Comparison of ENCODE assay signal across 9 mouse cellular contexts in genomic region chr9:100301613-100302012, GRCm38 (mm10).
DNase-seq lines count a peak whose midpoint lies in the region; ATAC-seq and TF ChIP-seq lines count a peak whose summit lies in the region.
"Had no signal": no experiment of that assay in that cellular context is flagged by ENCODE, and none has a peak within 500 bp of the region (broad histone marks: within the 10 kb centered on the region; RNA-seq: fewer than 3 reads in every experiment).

No protein-coding gene starts in this region.

- H3K9ac ChIP-seq in forebrain, postnatal 0 days, result no peak overlapping the region
- no peak overlapping the region for H3K9ac ChIP-seq in forebrain, embryonic 16.5 days (replicated peaks; ENCODE audit: low read depth, low read length)
- H3K9ac ChIP-seq in neural tube, embryonic 11.5 days (ENCODE audit: low read length), result no peak overlapping the region
- H3K9ac ChIP-seq: limb, embryonic 15.5 days had no signal

- H3K36me3 ChIP-seq in forebrain, postnatal 0 days (ENCODE audit: insufficient read depth), result no peaks in the 10 kb centered on the region
- no peaks in the 10 kb centered on the region for H3K36me3 ChIP-seq in forebrain, embryonic 16.5 days (ENCODE audit: control insufficient read depth, insufficient read depth)
- no peaks in the 10 kb centered on the region for H3K36me3 ChIP-seq in neural tube, embryonic 11.5 days (ENCODE audit: control insufficient read depth, insufficient read depth, low read length)
- H3K36me3 ChIP-seq: limb, embryonic 15.5 days had no signal

- peak; percentile 73 for TF ChIP-seq CTCF in forebrain, postnatal 0 days (IDR thresholded peaks at IDR 0.05; ENCODE audit: low read depth)
- TF ChIP-seq CTCF in lung, adult 2 months (IDR thresholded peaks at IDR 0.05; ENCODE audit: insufficient read depth, low read length), result peak; percentile 31; the same call in 1 of the 2 replicates

- H3K4me2 ChIP-seq in forebrain, postnatal 0 days (ENCODE audit: low read depth), result no peak overlapping the region
- no peak overlapping the region for H3K4me2 ChIP-seq in forebrain, embryonic 16.5 days (ENCODE audit: low read length)
- no peak overlapping the region for H3K4me2 ChIP-seq in neural tube, embryonic 11.5 days (ENCODE audit: low read depth)
- H3K4me2 ChIP-seq: limb, embryonic 15.5 days had no signal

- peak; percentile 76 for DNase-seq in forebrain, postnatal 0 days
- no peak for DNase-seq in lung, adult 2 months
- no peak for DNase-seq in lung, adult 18-20 months
- DNase-seq in c-Kit-positive CD71-negative TER-119-negative erythroid progenitor cells, embryonic 14.5 days (ENCODE audit: low read depth), result peak; percentile 1
- DNase-seq in neural tube, embryonic 11.5 days (ENCODE audit: low spot score), result peak; percentile 46
- DNase-seq in natural killer cell, adult 2 months (ENCODE audit: low spot score in 2 of 2), result no peak
- DNase-seq in heart, adult 11 months, result no peak

- no peaks in the 10 kb centered on the region for H3K9me3 ChIP-seq in forebrain, postnatal 0 days (ENCODE audit: low read length)
- no peaks in the 10 kb centered on the region for H3K9me3 ChIP-seq in forebrain, embryonic 16.5 days (ENCODE audit: control insufficient read depth, low read length)
- H3K9me3 ChIP-seq in neural tube, embryonic 11.5 days (ENCODE audit: control insufficient read depth, low read length), result no peaks in the 10 kb centered on the region
- H3K9me3 ChIP-seq: limb, embryonic 15.5 days had no signal

- H3K4me1 ChIP-seq in forebrain, postnatal 0 days (ENCODE audit: insufficient read depth), result no peaks in the 10 kb centered on the region
- no peaks in the 10 kb centered on the region; the same call in 1 of the 2 replicates for H3K4me1 ChIP-seq in forebrain, embryonic 16.5 days (replicated peaks; ENCODE audit: control insufficient read depth, insufficient read depth, low read length)
- H3K4me1 ChIP-seq in lung, adult 2 months (ENCODE audit: control insufficient read depth, insufficient read depth, low read length), result no peaks in the 10 kb centered on the region
- 0 out of 2 replicates have a peak, but pooled peaks cover 5% of the 10 kb centered on the region for H3K4me1 ChIP-seq in neural tube, embryonic 11.5 days (ENCODE audit: control insufficient read depth, insufficient read depth, low read length)
- H3K4me1 ChIP-seq: limb, embryonic 15.5 days had no signal

- no peak overlapping the region for H3K27ac ChIP-seq in forebrain, postnatal 0 days (ENCODE audit: low read depth, low read length)
- no peak overlapping the region for H3K27ac ChIP-seq in forebrain, embryonic 16.5 days (ENCODE audit: low read length)
- H3K27ac ChIP-seq in neural tube, embryonic 11.5 days (ENCODE audit: low read depth, low read length), result no peak overlapping the region
- H3K27ac ChIP-seq: limb, embryonic 15.5 days had no signal

- H3K27me3 ChIP-seq in forebrain, postnatal 0 days (ENCODE audit: insufficient read depth, low read length), result no peaks in the 10 kb centered on the region
- H3K27me3 ChIP-seq in forebrain, embryonic 16.5 days (replicated peaks; ENCODE audit: control insufficient read depth, insufficient read depth, low read length), result no peaks in the 10 kb centered on the region
- H3K27me3 ChIP-seq in neural tube, embryonic 11.5 days (ENCODE audit: control insufficient read depth, insufficient read depth, low read length), result no peaks in the 10 kb centered on the region
- H3K27me3 ChIP-seq: limb, embryonic 15.5 days had no signal

- ATAC-seq in forebrain, postnatal 0 days, result no peak
- no peak for ATAC-seq in forebrain, embryonic 16.5 days
- no peak for ATAC-seq in neural tube, embryonic 11.5 days (ENCODE audit: insufficient read depth, low FRiP score, low TSS enrichment)

- H3K4me3 ChIP-seq in forebrain, postnatal 0 days (ENCODE audit: low read depth, low read length), result no peak overlapping the region
- H3K4me3 ChIP-seq in forebrain, embryonic 16.5 days (replicated peaks; ENCODE audit: low read length), result no peak overlapping the region
- H3K4me3 ChIP-seq in lung, adult 2 months (replicated peaks; ENCODE audit: extremely low read depth, low read depth, low read length), result no peak overlapping the region
- H3K4me3 ChIP-seq in neural tube, embryonic 11.5 days (ENCODE audit: low read depth, low read length), result no peak overlapping the region
- H3K4me3 ChIP-seq: limb, embryonic 15.5 days had no signal

- TF ChIP-seq POLR2A in lung, adult 2 months (IDR thresholded peaks at IDR 0.05; ENCODE audit: borderline replicate concordance, extremely low read depth, low read depth, low read length), result no peak

- 30% methylated on average over 12 of the region's 12 CpGs for WGBS in forebrain, postnatal 0 days
- WGBS in forebrain, embryonic 16.5 days, result 22% methylated on average over 12 of the region's 12 CpGs
- 67% methylated on average over 12 of the region's 12 CpGs for WGBS in lung, adult 2 months
- WGBS in neural tube, embryonic 11.5 days, result 66% methylated on average over 12 of the region's 12 CpGs

Comparison
In these comparisons a context has a peak if more than half of its experiments do, and no peak if none do; other contexts are left out.
1. DNase-seq: peak in forebrain, postnatal 0 days (single experiment), c-Kit-positive CD71-negative TER-119-negative erythroid progenitor cells, embryonic 14.5 days (single experiment) and neural tube, embryonic 11.5 days (single experiment); none in lung, adult 2 months (single experiment), lung, adult 18-20 months (0 of 2), natural killer cell, adult 2 months (0 of 2) and heart, adult 11 months (single experiment).